Mouse (Mus musculus) B cell, adult 62 days (primary cell): ENCODE measurements around the gene Stx1b. TPM values are rescaled to one million over a fixed set of nuclear protein-coding genes. Genes with fewer than 3 reads are reported as not detected.

Experiments used
- total RNA-seq: library from RNA; stranded (reverse); gene quantifications from 4 replicates; pipeline ENCODE4 v1.2.4, GENCODE M21; 2023

Stx1b gene
- total RNA-seq: not detected in 4 replicates

DNA sequence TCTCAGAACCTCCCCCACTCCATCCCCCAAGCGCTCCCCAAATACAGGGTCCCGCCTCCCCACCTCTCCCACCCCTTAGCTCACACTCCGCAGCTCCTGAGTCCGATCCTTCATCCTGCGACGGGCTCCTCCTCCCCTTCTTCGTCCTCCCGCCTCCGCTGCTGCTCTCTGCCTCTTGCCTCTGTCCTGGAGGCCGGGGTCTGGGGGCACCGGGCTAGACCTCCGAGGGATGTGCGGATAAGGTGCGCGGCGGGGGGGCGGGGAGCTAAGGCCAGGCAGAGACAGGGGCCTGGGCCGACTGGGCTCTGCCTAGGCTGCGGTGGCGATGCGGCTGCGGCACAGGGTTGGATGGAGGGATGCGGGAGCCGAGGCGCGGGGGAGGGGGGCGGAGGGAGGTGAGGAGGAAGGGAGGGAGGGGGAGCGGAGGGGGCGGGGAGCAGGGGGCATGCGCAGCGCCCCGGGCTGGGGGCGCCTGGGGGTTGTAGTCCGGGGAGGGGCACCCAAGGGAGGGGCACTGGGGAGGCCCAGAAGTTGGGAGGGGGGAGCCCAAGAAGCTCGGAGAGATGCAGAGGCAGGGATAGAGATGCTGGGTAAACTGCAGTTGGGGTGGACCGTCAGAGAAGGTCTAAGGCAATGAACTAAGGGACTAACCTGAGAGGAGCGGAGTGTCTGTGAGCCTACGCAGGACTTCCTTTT lies at the start of gene Stx1b, which contains the start of gene Stx4a:
Gene Stx1b, minus strand, starts transcription at position 374 of the 696 bp plus-strand sequence.
Gene Stx4a, plus strand, starts transcription at position 119 of the 696 bp plus-strand sequence.

DNA sequence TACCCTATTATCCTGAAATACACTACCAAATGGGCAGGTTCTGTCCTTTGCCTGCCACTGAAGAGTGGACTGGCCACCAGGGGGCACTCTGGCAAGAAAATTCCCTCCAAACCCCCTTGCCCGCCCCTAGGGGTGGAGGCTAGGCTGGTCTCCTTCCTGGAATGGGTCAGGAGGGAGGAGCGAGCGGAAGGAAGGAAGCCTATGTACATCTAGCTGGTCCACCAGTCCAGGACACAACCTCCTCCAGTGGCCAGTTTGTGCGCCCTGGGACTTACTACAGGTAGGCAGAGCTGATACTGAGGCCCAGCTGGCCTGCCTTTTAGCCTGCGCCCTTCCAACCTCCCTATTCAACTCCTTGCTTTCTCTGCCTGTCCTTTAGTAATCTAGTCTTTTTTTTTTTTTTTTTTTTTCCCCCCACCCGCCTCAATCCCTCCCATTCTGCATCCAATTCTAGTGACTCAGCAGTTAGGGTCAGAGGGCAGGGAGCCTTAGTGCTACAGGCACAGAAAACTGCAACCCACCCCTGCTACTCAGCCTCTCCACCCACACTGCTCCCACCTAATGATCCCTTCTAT lies 23.8 kb downstream of the Stx1b start, which contains the start of gene Hsd3b7:
Gene Hsd3b7, plus strand, starts transcription at position 170 of the 575 bp plus-strand sequence.

DNA sequence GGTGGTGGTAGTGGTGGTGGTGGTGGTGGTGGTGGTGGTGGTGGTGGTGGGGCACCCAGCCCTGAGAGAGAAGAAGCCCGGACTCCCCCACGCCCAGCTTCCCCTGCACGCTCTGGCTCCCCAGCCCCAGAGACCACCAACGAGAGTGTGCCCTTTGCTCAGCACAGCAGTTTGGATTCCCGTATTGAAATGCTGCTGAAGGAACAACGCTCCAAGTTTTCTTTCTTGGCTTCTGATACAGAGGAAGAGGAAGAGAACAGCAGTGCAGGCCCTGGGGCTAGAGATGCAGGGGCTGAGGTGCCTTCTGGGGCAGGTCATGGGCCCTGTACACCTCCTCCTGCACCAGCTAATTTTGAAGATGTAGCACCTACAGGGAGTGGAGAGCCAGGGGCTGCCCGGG lies 39.0 kb downstream of the Stx1b start, which contains the start of gene Gm49388:
Gene Gm49388, plus strand, starts transcription at position 301 of the 400 bp plus-strand sequence.

DNA sequence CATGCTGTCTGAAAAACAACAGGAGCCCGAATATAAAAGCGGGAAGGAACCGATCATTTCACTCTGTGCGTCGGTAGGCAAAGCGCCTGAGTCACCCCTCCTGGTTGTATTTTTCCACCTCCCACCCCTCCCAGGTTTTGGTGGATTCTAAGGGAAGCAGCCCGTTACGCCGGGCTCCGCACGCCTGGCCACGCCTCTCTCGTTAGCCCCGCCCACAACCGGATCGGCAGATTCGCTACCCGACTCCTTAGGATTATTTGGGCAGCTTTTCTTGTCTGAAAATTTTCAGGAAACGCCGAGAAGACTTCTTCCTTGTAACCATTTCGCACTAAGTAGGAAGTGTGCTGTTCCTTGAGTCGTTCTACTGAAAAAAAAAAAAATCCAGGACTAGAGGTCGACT lies 47.9 kb downstream of the Stx1b start, which contains the start of gene Setd1a:
Gene Setd1a, plus strand, starts transcription at position 245 of the 400 bp plus-strand sequence.

GRCm38 (mm10) chr7:127769651-127770038 lies 54.7 kb downstream of the Stx1b start, which contains the start of gene Orai3:
Orai3 (plus strand) TSS chr7:127769815.

Other genes starting within 250 kb of the Stx1b start
- 0.38 to 1.5 TPM (median 0.60 TPM) in 4 replicates for gene Ccdc189, start 236.0 kb downstream of the Stx1b start, total RNA-seq
- 148 to 154 TPM (median 150 TPM) in 4 replicates for gene Rnf40, start 235.8 kb downstream of the Stx1b start, total RNA-seq
- gene Zfp629, start 208.8 kb downstream of the Stx1b start, total RNA-seq: 3.0 to 5.8 TPM (median 3.5 TPM) in 4 replicates
- gene Bcl7c, start 115.6 kb downstream of the Stx1b start, total RNA-seq: 63.0 to 68.4 TPM (median 63.8 TPM) in 4 replicates
- not detected in 4 replicates for gene Ctf1, start 111.8 kb downstream of the Stx1b start, total RNA-seq
- not detected in 4 replicates for gene Ctf2, start 92.4 kb downstream of the Stx1b start, total RNA-seq
- 14.7 to 17.9 TPM (median 15.5 TPM) in 4 replicates for gene Fbxl19, start 80.0 kb downstream of the Stx1b start, total RNA-seq
- 28.6 to 34.8 TPM (median 29.6 TPM) in 4 replicates for gene Orai3, start 54.7 kb downstream of the Stx1b start, total RNA-seq
- gene Setd1a, start 47.9 kb downstream of the Stx1b start, total RNA-seq: 73.7 to 86.9 TPM (median 79.4 TPM) in 4 replicates
- gene Gm49388, start 38.9 kb downstream of the Stx1b start, total RNA-seq: 1.5 to 2.4 TPM in 2 of 4 replicates, not detected in the others
- gene Hsd3b7, start 23.9 kb downstream of the Stx1b start, total RNA-seq: 1.7 to 3.7 TPM (median 3.2 TPM) in 4 replicates
- 121 to 153 TPM (median 133 TPM) in 4 replicates for gene Stx4a, start 255 bp downstream of the Stx1b start, total RNA-seq
- 91.0 to 95.6 TPM (median 92.9 TPM) in 4 replicates for gene Zfp646, start 51.7 kb upstream of the Stx1b start, total RNA-seq
- gene Zfp668, start 52.3 kb upstream of the Stx1b start, total RNA-seq: 13.9 to 14.9 TPM (median 14.4 TPM) in 4 replicates
- 0.35 to 0.45 TPM (median 0.40 TPM) in 4 replicates for gene Prss53, start 66.4 kb upstream of the Stx1b start, total RNA-seq
- not detected in 4 replicates for gene Gm21974, start 70.9 kb upstream of the Stx1b start, total RNA-seq
- gene Vkorc1, start 71.1 kb upstream of the Stx1b start, total RNA-seq: 15.5 to 22.2 TPM (median 17.5 TPM) in 4 replicates
- 30.2 to 34.8 TPM (median 32.9 TPM) in 4 replicates for gene Bckdk, start 79.5 kb upstream of the Stx1b start, total RNA-seq
- 43.2 to 49.2 TPM (median 46.0 TPM) in 4 replicates for gene Kat8, start 88.0 kb upstream of the Stx1b start, total RNA-seq
- gene Prss8, start 105.6 kb upstream of the Stx1b start, total RNA-seq: not detected in 4 replicates
- 2.5 to 3.3 TPM (median 2.8 TPM) in 4 replicates for gene Prss36, start 122.2 kb upstream of the Stx1b start, total RNA-seq
- gene Fus, start 142.9 kb upstream of the Stx1b start, total RNA-seq: 793 to 895 TPM (median 867 TPM) in 4 replicates
- gene Pycard, start 169.3 kb upstream of the Stx1b start, total RNA-seq: 24.0 to 28.8 TPM (median 26.2 TPM) in 4 replicates
- 0.26 to 1.7 TPM (median 1.0 TPM) in 4 replicates for gene Trim72, start 179.4 kb upstream of the Stx1b start, total RNA-seq
- 1.4 to 2.7 TPM (median 2.1 TPM) in 4 replicates for gene Itgam, start 238.1 kb upstream of the Stx1b start, total RNA-seq
- gene Gm49368, start 238.1 kb upstream of the Stx1b start, total RNA-seq: not detected in 4 replicates